In the genomic region with DNA sequence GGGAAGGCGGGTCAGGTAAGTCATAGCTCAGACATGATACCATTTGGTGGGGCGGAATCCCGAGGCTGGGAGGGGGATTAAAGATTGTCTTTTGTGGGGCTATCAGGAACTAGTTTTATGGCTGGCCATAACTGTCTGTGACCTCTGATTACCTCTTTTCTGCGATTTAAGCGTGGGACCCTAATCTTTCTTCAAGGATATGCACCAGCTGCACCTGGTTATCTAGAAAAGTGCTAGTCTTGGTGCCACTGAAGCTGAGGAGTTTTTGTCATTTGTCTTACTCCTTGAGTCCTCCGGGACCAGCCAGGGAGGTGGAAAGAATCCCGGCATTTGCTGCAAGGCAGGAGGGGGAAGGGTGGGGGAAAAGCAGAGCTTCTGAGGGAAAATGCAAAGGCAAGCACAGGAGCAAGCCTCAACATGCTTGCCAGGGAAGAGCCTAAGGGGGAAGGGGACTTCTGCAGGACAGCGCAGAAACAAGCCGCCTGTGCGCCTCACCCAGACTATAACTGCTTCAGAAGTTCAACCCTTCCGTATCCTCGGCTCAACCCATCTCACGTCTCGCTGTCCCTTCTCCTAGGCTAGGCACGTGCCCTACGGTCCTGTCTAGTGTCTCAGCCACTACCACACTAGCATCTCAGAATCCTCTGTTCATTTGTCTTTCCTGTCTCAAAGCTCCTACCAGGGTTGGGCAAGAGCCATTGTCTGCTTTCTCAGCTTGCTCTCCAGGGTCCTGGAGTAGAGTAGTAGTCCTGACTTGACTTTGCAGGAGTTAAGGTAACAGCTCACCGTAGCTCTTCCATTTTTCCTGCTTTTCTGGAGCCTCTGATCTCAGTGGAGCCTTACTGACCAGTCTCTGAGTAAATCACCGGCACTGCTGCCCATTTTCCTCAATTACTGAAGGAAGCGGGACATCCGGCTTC, we compare ENCODE assay signal across 8 mouse cellular contexts. TPM values are rescaled to one million over a fixed set of nuclear protein-coding genes. Genes with fewer than 3 reads are reported as not detected.
DNase-seq lines count a peak whose midpoint lies in the region; ATAC-seq and TF ChIP-seq lines count a peak whose summit lies in the region.

No protein-coding gene starts in this region.

- H3K4me3 ChIP-seq in testis, adult 2 months (ENCODE audit: control insufficient read depth, low read depth, low read length) = peak overlapping the region; percentile 54
- H3K4me3 ChIP-seq in forebrain, embryonic 14.5 days (ENCODE audit: low read depth, low read length) = no peak overlapping the region
- peak overlapping the region; percentile 12; the same call in 1 of the 2 replicates for H3K4me3 ChIP-seq in limb, embryonic 13.5 days
- no peak overlapping the region for H3K4me3 ChIP-seq in stomach, postnatal 0 days (ENCODE audit: low read depth, low read length)

- no peak overlapping the region for H3K27ac ChIP-seq in testis, adult 2 months (ENCODE audit: control insufficient read depth, insufficient read depth, low read depth, low read length)
- no peak overlapping the region for H3K27ac ChIP-seq in forebrain, embryonic 14.5 days (ENCODE audit: low read depth, low read length)
- no peak overlapping the region for H3K27ac ChIP-seq in limb, embryonic 13.5 days
- H3K27ac ChIP-seq in stomach, postnatal 0 days (replicated peaks) = no peak overlapping the region

- ATAC-seq in forebrain, embryonic 14.5 days = no peak
- ATAC-seq in limb, embryonic 13.5 days (ENCODE audit: low FRiP score, low read depth) = no peak
- ATAC-seq in stomach, postnatal 0 days (ENCODE audit: low FRiP score, low TSS enrichment) = no peak

- TF ChIP-seq EP300 in stomach, postnatal 0 days (optimal IDR thresholded peaks at IDR 0.05) = no peak

- no peak for DNase-seq in testis, postnatal 14 days (ENCODE audit: low spot score)
- no peak for DNase-seq in forebrain, embryonic 14.5 days (ENCODE audit: low spot score)
- DNase-seq in stomach, postnatal 0 days (ENCODE audit: low spot score) = no peak
- DNase-seq in natural killer cell, adult 2 months (ENCODE audit: low spot score in 2 of 2) = no peak
- DNase-seq in layer of hippocampus, adult 8-10 months (ENCODE audit: low spot score in 2 of 2) = no peak
- DNase-seq in kidney, postnatal 14 days = no peak

- no peaks in the 10 kb centered on the region for H3K9me3 ChIP-seq in forebrain, embryonic 14.5 days (replicated peaks; ENCODE audit: control insufficient read depth, low read length)
- no peaks in the 10 kb centered on the region for H3K9me3 ChIP-seq in limb, embryonic 13.5 days
- no peaks in the 10 kb centered on the region for H3K9me3 ChIP-seq in stomach, postnatal 0 days (ENCODE audit: control insufficient read depth, low read length)

- peaks cover 8% of the 10 kb centered on the region for H3K4me1 ChIP-seq in testis, adult 2 months (ENCODE audit: control insufficient read depth, insufficient read depth, low read length)
- no peaks in the 10 kb centered on the region for H3K4me1 ChIP-seq in forebrain, embryonic 14.5 days (ENCODE audit: control insufficient read depth, insufficient read depth, low read length)
- H3K4me1 ChIP-seq in limb, embryonic 13.5 days = peaks cover 11% of the 10 kb centered on the region; the same call in 1 of the 2 replicates
- H3K4me1 ChIP-seq in stomach, postnatal 0 days (replicated peaks; ENCODE audit: control insufficient read depth, insufficient read depth) = no peaks in the 10 kb centered on the region

- TF ChIP-seq POLR2A in testis, adult 2 months (IDR thresholded peaks at IDR 0.05; ENCODE audit: control insufficient read depth, low read depth, low read length) = no peak

- peak overlapping the region; percentile 8; the same call in 1 of the 2 replicates for H3K4me2 ChIP-seq in forebrain, embryonic 14.5 days (ENCODE audit: low read length)
- H3K4me2 ChIP-seq in limb, embryonic 13.5 days (replicated peaks) = peak overlapping the region; percentile 48
- peak overlapping the region; percentile 23 for H3K4me2 ChIP-seq in stomach, postnatal 0 days (replicated peaks; ENCODE audit: low read depth)

- H3K36me3 ChIP-seq in testis, adult 2 months (ENCODE audit: control insufficient read depth, insufficient read depth, low read length) = no peaks in the 10 kb centered on the region
- no peaks in the 10 kb centered on the region for H3K36me3 ChIP-seq in forebrain, embryonic 14.5 days (ENCODE audit: control insufficient read depth, insufficient read depth, low read length)
- H3K36me3 ChIP-seq in limb, embryonic 13.5 days = no peaks in the 10 kb centered on the region
- H3K36me3 ChIP-seq in stomach, postnatal 0 days (ENCODE audit: control insufficient read depth, insufficient read depth, low read length) = no peaks in the 10 kb centered on the region

- WGBS in forebrain, embryonic 14.5 days = 46% methylated on average over 20 of the region's 20 CpGs
- 18% methylated on average over 20 of the region's 20 CpGs for WGBS in limb, embryonic 13.5 days
- WGBS in stomach, postnatal 0 days = 26% methylated on average over 20 of the region's 20 CpGs

- TF ChIP-seq CTCF in testis, adult 2 months (IDR thresholded peaks at IDR 0.05; ENCODE audit: control insufficient read depth, insufficient read depth, insufficient replicate concordance, low read depth, low read length) = no peak
- no peak for TF ChIP-seq CTCF in stomach, postnatal 0 days (IDR thresholded peaks at IDR 0.05; ENCODE audit: low read depth)

- no peaks in the 10 kb centered on the region for H3K27me3 ChIP-seq in testis, adult 2 months (ENCODE audit: control insufficient read depth, insufficient read depth, low read length)
- no peaks in the 10 kb centered on the region for H3K27me3 ChIP-seq in forebrain, embryonic 14.5 days (replicated peaks; ENCODE audit: control insufficient read depth, insufficient read depth, low read length)
- 0 out of 2 replicates have a peak, but pooled peaks cover 3% of the 10 kb centered on the region for H3K27me3 ChIP-seq in limb, embryonic 13.5 days
- H3K27me3 ChIP-seq in stomach, postnatal 0 days (ENCODE audit: control insufficient read depth, insufficient read depth, low read length) = no peaks in the 10 kb centered on the region

- no peak overlapping the region for H3K9ac ChIP-seq in forebrain, embryonic 14.5 days (ENCODE audit: low read length)
- no peak overlapping the region for H3K9ac ChIP-seq in limb, embryonic 13.5 days
- no peak overlapping the region for H3K9ac ChIP-seq in stomach, postnatal 0 days (ENCODE audit: low read length)

RNA-seq across cellular contexts. Expression of a gene that starts 40.6 kb away (rescaled TPM):
- polyA plus RNA-seq in testis, adult 2 months (2012; rRNA removed) = 75.4 and 75.9 TPM in 2 replicates
- polyA plus RNA-seq in forebrain, embryonic 14.5 days (2014; fragmentation: Nextera tagmentation; extraction: Ambion mirVana) = 3.2 and 4.1 TPM in 2 replicates
- 2.6 and 4.0 TPM in 2 replicates for polyA plus RNA-seq in limb, embryonic 13.5 days (2015; fragmentation: Nextera tagmentation; extraction: Ambion mirVana)
- 3.0 and 3.2 TPM in 2 replicates for polyA plus RNA-seq in stomach, postnatal 0 days (2015; fragmentation: Nextera tagmentation; extraction: Ambion mirVana)
- total RNA-seq in layer of hippocampus, adult 8-10 months (2022) = 1 to 10 TPM; 4.1 to 5.6 (median 4.8) TPM

RNA-seq across cellular contexts. Expression of a gene that starts 57.6 kb away (rescaled TPM):
- 193 and 369 TPM in 2 replicates for polyA plus RNA-seq in testis, adult 2 months (2012; rRNA removed)
- polyA plus RNA-seq in forebrain, embryonic 14.5 days (2014; fragmentation: Nextera tagmentation; extraction: Ambion mirVana) = 378 and 395 TPM in 2 replicates
- polyA plus RNA-seq in limb, embryonic 13.5 days (2015; fragmentation: Nextera tagmentation; extraction: Ambion mirVana) = 290 and 295 TPM in 2 replicates
- polyA plus RNA-seq in stomach, postnatal 0 days (2015; fragmentation: Nextera tagmentation; extraction: Ambion mirVana) = 123 and 124 TPM in 2 replicates
- 100 to 1,000 TPM in 2 of 4 experiments, 10 to 100 TPM in 2; 93.7 to 125 (median 110) TPM for total RNA-seq in layer of hippocampus, adult 8-10 months (2022)

Comparison
In these comparisons a context has a peak if more than half of its experiments do, and no peak if none do; other contexts are left out.
1. H3K4me3 ChIP-seq: peak in testis, adult 2 months (single experiment) and limb, embryonic 13.5 days (single experiment); none in forebrain, embryonic 14.5 days (single experiment) and stomach, postnatal 0 days (single experiment).
2. RNA of a gene that starts 40.6 kb away (polyA plus RNA-seq): 75.4 to 75.9 TPM in testis, adult 2 months; 3.0 to 3.2 TPM in stomach, postnatal 0 days, 3.2 to 4.1 TPM in forebrain, embryonic 14.5 days and 2.6 to 4.0 TPM in limb, embryonic 13.5 days; every median in the first group is over 10 times any median in the second.
3. Peak in every context shown above with its lines, with median percentiles within 50 percentile points of each other: H3K4me2 ChIP-seq.